Mouse (Mus musculus): Measurements from ENCODE around the gene Rab11a.

GRCm38 (mm10) chr9:64736076-64736638 is 1.4 kb downstream of the Rab11a start:
- TF ChIP-seq CTCF (IDR thresholded peaks at IDR 0.05; ENCODE audit: borderline replicate concordance, control insufficient read depth, extremely low read depth, insufficient read depth, low read length, poor library complexity) (no peak), POLR2A (IDR thresholded peaks at IDR 0.05; ENCODE audit: control insufficient read depth, extremely low read depth, insufficient read depth, low read length, poor library complexity) (no peak)
